In genomic region chr11:82251251-82251650, GRCm38 (mm10) we compare ENCODE assay signal across 26 mouse cellular contexts. TPM values are rescaled to one million over a fixed set of nuclear protein-coding genes. Genes with fewer than 3 reads are reported as not detected.
"Had no signal": no experiment of that assay in that cellular context is flagged by ENCODE, and none has a peak within 500 bp of the region (broad histone marks: within the 10 kb centered on the region; RNA-seq: fewer than 3 reads in every experiment).

No protein-coding gene starts in this region.

- H3K27me3 ChIP-seq: lung, embryonic 15.5 days; midbrain, embryonic 15.5 days; neural tube, embryonic 13.5 days; neural tube, embryonic 15.5 days had no signal

- DNase-seq: liver, postnatal 0 days; lung, adult 2 months; lung, postnatal 14 days; lung, postnatal 36 days; retina, postnatal 1 day; right cerebral cortex, adult 18-20 months; right cerebral cortex, postnatal 25 days; right cerebral cortex, postnatal 4 days; spleen, adult 18-20 months; thymus, adult 18-20 months; thymus, postnatal 14 days; thymus, postnatal 36 days had no signal

- H3K4me1 ChIP-seq: lung, embryonic 15.5 days had no signal

- H3K4me3 ChIP-seq: lung, embryonic 15.5 days; megakaryocyte, embryonic 14.5 days; midbrain, embryonic 12.5 days; midbrain, embryonic 15.5 days; neural tube, embryonic 13.5 days; neural tube, embryonic 15.5 days had no signal

- ATAC-seq: liver, postnatal 0 days; lung, postnatal 0 days; midbrain, embryonic 15.5 days had no signal

- H3K9me3 ChIP-seq: lung, embryonic 15.5 days; midbrain, embryonic 12.5 days; midbrain, embryonic 15.5 days; neural tube, embryonic 13.5 days; neural tube, embryonic 15.5 days had no signal

- H3K9ac ChIP-seq: liver, postnatal 0 days; lung, embryonic 15.5 days; midbrain, embryonic 12.5 days; midbrain, embryonic 15.5 days; neural tube, embryonic 13.5 days; neural tube, embryonic 15.5 days had no signal

- H3K36me3 ChIP-seq: lung, embryonic 15.5 days; midbrain, embryonic 12.5 days; midbrain, embryonic 15.5 days; neural tube, embryonic 13.5 days; neural tube, embryonic 15.5 days had no signal

- H3K4me2 ChIP-seq: lung, embryonic 15.5 days; midbrain, embryonic 12.5 days; midbrain, embryonic 15.5 days; neural tube, embryonic 13.5 days; neural tube, embryonic 15.5 days had no signal

- H3K27ac ChIP-seq: lung, embryonic 15.5 days; macrophage; midbrain, embryonic 12.5 days; midbrain, embryonic 15.5 days; neural tube, embryonic 13.5 days; neural tube, embryonic 15.5 days had no signal

RNA-seq across cellular contexts. Expression of gene Ccl1, which starts 54.2 kb away (rescaled TPM):
- total RNA-seq: megakaryocyte progenitor cell, adult 5-6 weeks; midbrain, postnatal 0 days; monocyte, adult 5-6 weeks had no signal
- polyA plus RNA-seq: liver, postnatal 0 days; lung, adult 2 months; lung, embryonic 15.5 days; lung, postnatal 0 days; macrophage; midbrain, embryonic 12.5 days; neural tube, embryonic 11.5 days; stomach, embryonic 14.5 days; stomach, embryonic 16.5 days had no signal
